Mouse (Mus musculus): ENCODE measurements around the gene Cwh43. TPM values are rescaled to one million over a fixed set of nuclear protein-coding genes. Genes with fewer than 3 reads are reported as not detected.

The Cwh43 gene
- not detected for total RNA-seq (2021)

DNA sequence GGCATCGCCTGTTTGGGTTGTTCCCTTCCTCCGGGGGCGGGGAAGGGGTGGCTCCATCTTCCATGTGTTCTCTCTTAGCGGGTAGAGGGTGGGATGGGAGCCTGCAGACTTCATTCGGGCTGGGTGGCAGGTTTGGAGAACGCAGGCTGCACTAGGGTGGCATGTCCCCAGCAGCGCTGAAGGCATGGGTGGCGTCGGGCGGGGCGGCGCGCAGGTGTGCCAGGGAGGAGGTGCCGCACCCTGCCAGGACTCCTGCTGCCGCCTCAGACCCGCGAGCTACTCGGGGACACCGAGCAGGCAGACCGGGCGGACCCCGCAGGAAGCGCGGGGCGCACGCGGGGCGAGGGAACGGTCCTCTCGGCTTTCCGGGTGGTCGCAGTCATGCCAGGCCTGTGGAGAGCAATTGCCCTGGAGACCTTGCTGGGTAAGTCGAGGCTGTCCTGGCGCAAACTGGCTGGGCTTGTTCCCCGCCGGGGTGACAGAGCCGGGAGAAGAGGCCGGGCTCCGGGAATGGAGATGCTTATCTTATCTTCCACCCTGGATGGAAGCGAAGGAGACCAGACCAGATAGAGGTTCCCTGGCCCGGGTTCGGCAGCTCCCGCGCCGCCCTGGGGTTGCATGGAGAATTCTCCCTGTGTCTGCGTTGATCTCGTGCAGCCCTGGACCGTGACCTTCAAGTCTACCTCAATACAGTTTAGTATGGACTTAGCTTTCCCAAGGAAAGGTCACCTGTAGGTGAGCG, at the start of gene Cwh43:
TSS of gene Cwh43 (plus strand) at position 95 of the 742 bp plus-strand sequence.
- no peak for DNase-seq

DNA sequence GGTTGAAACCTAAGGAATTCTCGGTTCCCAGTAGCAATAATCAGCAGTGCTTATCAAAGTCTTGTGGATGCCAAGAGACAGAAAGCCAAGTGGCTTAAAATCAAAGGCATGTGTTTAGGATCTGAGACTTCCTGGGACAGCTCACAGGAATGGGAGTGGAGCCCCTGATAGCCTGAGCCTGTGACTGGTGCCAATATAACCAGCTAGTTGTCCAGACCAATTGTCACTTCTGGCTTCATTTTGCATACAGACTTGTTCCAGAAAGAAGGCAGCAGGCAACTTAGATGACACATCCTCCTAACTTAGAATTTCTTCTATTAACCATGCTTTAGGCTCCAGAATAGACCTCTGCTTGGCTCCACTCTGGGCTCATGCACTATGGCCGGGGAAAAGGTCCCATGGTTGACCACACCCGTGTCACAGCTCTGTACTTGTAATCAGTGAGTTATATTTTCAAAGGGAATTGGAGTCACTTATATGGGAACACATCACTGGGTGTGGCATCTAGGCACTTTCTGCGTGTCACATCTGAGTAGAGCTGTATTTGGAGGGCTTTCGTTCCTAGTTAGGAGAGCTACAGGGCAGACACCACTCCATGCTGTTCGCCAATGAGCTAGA, 46.6 kb upstream of the Cwh43 start:
- DNase-seq = peak; percentile 19

DNA sequence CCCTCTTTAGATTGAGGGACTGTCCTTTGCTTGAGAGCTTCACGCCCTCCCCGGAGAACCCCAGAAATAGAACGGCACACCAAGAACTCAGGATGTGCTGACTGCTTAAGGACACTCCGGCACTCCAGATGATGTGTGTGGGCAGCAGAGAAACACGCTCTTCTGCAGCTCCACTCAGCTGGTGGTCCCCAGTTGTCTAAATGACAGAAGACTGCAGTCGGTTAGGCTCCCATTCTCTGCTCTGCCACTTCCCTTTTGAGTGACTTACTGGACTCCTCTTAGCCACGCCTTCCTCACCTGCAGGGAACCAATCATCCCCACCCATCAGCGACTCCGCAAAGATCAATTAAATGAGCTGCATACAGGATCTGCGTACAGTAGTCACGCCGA, 46.1 kb upstream of the Cwh43 start:
- DNase-seq = no peak

DNA sequence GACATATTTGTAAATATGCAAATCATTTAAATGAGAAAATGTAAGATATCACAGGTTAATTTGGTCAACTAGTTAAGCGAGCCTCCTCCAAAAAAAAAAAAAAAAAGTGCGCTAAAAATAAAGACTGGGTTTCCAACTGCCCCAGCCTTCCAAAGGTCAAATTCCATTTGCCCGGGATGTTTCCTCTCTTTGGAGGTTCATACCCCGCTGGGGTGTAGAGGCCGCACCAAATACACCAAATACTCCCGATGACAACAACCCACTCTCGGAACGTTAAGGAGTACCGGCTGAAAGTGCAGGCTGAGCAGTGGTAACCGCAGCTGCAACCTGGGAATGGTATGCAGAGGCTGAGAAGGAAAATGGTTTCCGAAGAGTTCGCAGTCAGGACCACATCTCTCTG, 45.6 kb upstream of the Cwh43 start:
- DNase-seq = no peak

DNA sequence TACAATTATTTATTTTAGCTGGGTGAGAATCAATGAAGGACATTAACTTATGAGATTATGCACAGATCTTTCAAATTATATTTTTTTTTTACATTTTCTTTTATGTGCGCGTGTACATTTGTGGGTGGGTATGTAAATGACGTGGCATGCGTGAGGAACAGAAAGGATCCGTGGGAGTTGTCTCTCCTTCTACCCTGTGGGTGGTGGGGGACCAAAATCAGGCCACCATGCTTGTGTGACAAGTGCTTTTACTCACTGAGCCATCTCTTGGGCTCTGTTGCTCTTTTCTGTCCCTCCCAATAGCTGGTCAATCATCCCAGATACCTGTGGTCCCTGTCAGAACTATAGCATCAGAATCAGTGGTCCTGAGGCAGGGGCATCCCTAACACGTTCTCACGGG, 43.5 kb upstream of the Cwh43 start:
- no peak for DNase-seq

DNA sequence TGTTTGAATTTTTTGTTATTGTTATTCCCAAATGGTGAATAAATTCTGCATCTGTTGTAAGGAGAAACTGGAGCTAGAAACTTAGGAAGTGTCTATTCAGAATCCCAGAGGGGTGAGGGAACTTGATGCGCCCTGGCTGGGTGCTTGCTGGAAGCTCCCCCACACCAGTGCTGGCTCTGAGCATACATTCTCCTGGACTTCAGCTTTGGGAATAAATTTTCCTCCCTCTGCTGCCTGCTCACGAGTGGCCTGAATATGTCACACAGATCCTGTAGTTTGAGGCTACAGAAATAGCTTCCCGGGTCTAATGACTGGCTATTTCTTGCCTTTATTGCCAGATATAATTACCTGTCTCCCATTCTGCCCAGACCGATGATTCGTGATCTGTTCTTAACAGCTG, 43.1 kb upstream of the Cwh43 start:
- DNase-seq = no peak

DNA sequence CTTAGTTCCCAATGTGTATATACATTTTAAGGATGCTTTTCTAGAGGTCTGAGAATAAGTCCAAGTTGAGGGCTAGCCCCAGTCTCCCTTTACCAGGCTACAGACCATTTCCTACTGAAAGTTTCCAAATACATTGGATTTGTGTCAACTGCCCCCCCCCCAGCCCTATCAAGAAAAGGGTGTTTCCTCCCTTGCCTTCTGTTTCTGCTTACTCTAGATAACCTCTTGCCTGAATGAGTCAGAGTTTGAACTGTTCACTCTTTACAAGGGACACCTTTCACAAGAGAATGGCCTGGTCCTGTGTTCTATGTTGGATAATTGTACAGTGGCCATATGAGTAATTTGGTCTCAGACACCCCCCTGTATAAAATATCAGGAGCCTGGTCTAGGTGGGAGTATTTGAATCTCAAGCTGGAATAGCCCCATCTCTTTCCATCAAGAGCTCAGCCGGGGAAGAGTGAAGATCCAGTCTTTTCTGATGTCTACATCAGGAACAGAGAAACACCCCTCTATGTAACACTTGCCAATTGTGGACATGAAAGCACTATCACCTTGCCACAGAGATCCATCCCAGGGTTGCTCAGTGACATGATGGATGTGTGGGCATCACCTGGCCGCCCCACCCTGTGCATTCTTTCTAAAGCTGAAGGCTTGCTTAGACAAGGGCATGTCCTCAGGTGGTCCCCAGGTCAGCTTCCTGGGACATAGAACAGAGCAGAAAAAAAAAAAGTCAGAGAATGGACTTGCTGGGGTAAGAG, 41.6 kb upstream of the Cwh43 start:
- no peak for DNase-seq

DNA sequence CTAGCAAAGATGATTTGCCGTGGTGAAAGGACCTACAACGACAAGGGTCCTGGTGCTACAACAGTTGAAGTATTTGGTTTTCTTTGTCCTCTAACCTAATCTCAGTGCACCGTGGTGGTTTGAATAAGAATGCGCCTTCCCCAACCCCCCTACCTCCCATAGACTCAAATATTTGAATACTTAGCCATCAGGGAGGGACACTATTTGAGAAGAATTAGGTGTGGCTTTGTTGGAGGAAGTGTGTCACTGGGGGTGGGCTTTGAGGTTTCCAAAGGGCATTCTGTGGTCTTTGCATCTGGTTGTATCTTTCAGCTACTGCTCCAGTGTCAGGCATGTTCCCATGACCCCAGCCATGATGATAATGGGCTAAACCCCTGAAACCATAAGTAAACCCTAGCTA, 38.0 kb upstream of the Cwh43 start:
- no peak for DNase-seq

DNA sequence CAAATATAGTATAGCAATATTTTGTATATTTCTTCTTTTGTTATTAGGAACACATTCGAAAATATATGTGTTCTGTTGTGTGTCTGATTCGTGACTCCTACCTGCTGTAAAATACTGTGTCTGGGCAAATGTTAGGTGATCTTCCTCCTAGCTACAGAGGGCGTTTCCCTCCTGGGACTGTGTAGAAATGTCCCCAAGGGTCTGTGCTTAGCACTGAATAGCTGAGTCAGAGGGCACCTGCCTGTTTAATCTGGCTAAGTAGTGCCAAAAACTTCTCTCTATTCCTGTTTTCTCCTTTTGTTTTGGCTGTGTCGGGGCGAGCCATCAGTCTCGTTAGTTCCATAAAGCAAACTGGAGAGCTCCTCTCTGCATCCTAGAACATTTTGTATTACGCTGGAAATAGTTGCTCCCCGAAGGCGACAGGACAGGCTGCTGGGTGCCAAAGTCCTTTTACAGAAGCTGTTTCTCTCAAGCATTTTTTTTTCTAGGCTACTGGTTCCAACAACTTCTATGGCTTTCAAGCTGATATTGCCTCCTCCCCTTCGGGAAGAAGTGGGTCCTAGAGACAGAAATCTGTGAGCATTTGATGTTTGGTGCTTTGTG, 36.9 kb upstream of the Cwh43 start:
- DNase-seq = no peak

DNA sequence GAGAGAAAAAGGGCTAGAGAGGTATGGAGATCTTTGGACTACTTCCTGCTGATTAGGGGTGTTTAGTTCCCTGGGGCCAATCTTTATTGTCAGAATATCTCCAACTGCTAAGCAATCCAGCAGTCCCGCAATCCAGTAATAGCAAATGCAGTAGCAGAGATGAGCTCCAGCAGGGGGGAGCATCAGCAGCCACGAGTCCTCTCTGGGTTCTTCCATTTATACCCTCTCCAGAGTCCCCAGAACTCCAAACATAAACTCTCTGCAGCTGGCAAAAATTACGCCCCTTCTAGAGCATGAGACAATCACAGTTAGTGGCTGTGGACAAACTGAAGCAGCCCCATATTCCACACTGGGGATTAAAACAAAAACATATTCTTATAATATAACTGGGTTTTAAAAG, 36.1 kb upstream of the Cwh43 start:
- no peak for DNase-seq

DNA sequence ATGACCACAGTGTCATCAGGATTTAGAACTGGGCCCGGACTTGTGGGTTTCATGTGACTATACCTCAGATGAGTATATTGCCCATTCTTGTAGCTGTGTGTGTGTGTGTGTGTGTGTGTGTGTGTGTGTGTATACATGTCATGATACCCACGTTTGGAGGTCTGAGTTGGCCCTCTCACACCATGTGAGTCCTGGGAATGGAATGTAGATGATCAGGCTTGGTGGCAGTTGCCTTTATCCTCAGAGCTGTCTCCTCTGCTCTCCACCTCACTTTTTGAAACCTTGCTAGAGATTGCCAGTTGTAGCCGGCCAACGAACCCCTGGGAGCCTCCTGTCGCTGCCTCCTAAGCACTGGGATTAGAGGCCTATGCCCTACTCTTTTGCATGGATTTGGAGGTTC, 33.3 kb upstream of the Cwh43 start:
- DNase-seq = no peak

DNA sequence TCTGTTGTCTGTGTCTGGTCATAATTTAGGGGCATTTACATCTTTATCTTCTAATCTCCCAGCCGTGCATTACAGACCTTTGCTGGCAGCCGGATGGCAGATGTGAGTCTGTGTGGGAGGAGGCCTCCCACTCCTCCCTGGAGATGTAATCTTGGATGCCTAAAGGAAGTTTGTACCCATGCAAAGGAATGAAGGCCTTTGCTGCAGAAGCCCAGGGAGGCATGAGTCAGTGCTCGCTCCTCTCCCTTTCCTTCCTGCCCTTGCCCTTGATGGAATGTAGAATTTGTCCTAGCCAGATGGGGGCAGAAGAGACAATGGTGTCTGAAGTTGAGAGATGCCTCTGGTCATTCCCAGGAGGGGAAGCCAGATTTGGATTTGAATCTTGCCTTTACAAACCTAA, 32.7 kb upstream of the Cwh43 start:
- no peak for DNase-seq

DNA sequence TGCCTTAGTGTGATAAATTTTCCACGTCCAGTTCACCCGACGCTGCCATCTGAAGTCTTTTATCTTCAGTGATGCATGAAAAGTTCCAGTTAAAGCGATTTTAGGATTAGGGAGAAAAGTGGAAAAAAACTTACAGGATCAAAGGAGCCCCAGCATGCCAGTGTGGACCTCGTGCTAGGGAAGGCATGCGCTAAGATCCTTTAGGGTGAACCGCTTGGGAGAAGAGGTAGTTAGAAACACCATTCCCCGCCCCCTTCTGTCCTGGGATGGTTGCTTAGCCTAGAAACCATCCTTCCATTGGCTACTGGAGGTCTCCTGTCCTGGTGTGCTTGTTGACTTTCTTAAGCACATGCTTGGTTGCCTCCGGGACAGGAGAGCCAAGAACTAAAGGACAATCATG, 29.8 kb upstream of the Cwh43 start:
- no peak for DNase-seq

DNA sequence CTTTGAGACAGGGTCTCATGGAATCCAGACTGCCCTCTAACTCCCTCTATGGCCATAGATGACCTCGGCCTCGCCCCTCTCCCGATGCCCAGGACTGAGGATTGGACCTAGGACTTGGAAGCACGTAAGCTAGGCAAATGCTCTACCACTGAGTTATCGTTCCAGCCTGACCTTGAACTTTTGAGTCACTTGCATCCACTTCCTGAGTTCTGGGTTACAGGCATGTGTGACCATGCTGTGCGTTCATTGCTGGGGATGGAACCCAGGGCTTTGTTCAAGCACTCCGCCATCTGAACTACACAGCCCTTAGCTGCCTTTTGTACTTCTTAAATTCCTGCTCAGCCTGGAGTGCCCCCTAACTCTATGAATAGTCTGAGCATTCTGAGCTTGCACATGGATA, 29.4 kb upstream of the Cwh43 start:
- no peak for DNase-seq

DNA sequence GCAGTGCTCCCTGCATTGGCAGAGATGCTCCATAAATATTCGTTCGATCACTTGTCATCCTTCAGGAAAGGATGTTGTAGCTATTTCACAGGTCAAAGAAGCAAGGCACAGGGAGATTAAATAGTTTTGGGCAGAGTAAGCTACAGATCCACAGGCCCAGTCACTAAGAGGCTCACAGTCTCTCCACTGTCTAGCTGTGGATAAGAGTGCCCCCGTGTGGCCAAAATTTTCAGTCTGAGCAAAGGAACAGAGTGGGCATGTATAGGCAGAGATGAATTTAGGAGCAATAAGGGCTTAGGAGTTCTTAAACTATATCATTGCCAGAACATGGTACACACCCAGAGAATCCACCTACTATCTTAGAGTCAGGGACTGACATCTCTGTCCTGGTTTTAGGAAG, 26.0 kb upstream of the Cwh43 start:
- peak; percentile 93 for DNase-seq

DNA sequence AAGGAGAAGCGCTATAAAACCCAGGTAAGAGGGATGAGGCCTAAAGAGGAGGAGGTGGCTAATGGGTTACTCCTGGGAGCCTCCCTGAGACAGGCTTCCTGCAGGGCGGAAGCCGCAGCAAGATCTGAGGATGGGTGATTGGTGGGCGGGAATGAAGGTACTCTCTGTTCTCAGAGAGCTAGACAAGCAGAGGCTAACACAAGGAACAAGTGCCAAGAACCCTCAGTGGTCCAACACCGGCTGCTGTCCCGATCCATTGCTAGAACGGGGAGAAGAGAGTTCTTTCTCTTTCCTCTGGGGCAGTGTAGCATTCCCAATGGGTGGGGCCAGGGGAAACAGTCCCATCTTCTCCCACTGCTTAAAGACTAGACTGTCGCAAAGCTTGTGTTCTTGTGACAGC, 25.0 kb upstream of the Cwh43 start:
- no peak for DNase-seq

DNA sequence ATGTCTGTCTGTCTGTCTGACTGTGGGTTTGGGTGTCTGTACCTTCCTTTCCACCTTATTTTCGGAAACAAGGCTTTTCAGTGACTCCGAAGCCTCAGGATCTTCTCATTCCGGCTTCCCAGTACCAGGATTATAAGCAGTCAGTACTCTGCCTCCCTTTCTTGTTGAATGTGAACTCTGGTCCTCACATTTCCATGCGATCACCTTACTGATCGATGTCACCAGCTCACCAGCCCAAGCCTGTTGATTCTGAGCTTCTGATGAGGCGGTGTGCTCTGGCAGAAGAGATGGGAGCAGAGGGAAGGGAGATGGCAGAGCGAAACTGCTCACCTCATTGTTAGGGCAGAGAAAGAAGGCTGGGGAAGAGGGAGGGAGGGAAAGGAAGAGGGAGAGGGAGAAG, 24.4 kb upstream of the Cwh43 start:
- DNase-seq = no peak

DNA sequence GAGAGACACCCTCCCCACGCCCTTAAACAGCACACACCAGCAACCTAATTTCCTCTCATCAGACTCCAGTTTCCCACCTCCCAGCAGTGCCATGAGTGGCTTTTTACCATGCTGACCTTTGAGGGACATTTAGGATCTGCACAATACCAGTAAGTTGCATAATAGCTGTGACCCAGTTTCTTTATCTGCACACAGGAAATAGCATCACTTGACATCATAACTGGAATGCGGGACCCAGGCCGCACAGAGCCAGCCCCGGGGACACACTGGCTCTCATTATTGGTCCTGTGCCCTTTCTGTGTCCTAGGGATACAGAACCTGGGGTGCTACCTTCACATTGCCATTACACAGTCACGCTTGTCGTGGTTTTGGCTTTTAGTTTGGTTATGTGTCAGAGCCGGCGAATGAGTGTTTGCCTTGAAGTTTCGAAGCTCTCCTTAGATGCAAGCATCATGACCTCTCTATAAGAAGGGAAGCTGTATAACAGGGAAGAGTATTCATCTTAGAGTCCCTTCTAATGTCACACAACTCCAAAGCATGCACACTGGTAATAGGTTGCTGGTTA, 23.8 kb upstream of the Cwh43 start:
- no peak for DNase-seq

DNA sequence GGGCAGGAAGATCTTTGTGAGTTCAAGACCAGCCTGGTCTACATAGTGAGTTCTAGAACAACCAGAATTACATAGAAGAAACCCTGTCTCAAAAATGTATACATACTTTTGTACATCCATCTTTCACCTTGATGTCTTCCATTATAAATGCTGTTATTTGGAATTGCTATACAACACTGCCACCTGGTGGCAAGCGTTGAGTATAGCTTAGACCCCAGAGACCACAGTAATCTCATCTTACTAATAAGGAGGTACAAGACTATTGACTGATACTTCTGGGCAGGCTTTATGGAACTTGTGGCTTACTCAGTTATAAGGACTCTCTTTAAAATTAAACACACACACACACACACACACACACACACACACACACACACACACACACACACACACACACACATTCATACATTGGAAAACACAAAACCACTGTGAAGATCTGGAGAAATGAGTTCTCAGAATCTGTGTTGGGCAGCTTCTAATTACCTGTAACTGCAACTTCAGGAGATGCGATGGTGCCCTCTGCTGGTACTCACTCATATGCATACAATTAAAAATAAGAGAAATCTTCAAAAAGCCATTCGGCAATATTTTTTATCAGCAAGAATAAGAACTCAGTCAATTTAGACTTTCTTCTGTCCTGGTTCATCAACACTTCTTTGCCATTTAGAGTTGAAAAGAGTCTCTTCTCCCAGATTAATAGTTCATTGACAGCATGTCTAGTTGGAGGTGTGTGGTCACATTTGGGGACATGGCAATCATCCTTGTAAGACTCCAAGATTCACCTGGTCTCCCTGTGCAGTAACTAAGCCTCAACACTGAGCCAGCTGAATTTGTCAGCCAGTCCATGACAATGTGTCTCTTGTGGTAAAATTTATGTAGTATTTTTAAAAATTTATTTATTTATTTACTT, 22.9 kb upstream of the Cwh43 start:
- DNase-seq = peak; percentile 81

DNA sequence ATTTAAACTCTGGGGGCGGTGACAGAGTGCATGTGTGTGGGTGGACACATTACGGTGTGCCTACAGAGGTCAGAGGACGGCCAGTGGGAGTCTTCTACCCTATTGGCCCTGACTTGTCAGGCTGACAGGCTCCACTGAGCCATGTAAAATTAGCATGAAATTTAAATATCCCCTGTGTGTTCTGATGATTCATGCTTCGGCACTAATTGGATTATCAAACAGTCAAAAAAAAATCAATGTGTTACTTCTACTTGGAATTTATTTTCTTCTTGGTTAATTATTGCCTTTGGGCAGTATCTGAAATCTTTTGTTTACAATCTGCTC, 22.3 kb upstream of the Cwh43 start:
- no peak for DNase-seq

DNA sequence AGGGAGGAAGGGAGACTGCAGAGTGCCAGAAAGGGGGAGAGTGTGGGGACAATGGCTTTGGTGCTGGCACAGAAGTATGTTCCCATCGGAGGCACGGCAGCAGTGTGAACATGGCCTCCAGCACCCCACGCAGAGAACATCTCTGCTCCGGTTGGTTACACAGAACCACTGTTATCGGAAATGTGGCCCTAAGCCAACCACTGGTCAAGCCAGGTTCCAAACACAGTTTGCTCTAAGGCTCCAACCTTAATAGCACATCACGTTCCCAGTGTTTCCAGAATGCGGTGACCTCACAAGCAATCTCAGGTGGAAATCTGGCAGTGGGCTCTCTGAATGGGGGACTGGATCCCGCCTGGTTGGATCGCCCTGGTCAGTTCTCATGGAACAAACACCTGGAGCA, 12.8 kb upstream of the Cwh43 start:
- DNase-seq = no peak

All from heart, postnatal 4 days (tissue).